Mouse (Mus musculus) intestine, embryonic 16.5 days (tissue): ENCODE measurements at regions not wholly inside any gene's neighbourhood (a gene's known extent, or its start where the extent isn't known, plus 50 kb on each side); places are given as distances from the start of the nearest gene placed in this dataset.

ENCODE experiments used
- ATAC-seq: fragments of 200-750 bp; cut with Nextera tagmentation; 2 replicates; pipeline ENCODE4 v1.8.0; 2017; ENCODE audit warnings: moderate TSS enrichment, moderate library complexity
- H3K27ac ChIP-seq: fragments of 300-500 bp; sonication (generic); 2 replicates; pipeline ENCODE4 v1.5.1; 2014; ENCODE audit warnings: mild to moderate bottlenecking, low read length
- H3K27me3 ChIP-seq: fragments of 300-500 bp; sonication (generic); replicated peaks from 2 replicates; pipeline ENCODE4 v1.6.1; 2014; ENCODE audit warnings: low read length, control low read depth, mixed read lengths; ENCODE audit not compliant: control insufficient read depth, insufficient read depth
- H3K36me3 ChIP-seq: fragments of 300-500 bp; sonication (generic); 2 replicates; pipeline ENCODE4 v1.6.1; 2014; ENCODE audit warnings: low read length, control low read depth; ENCODE audit not compliant: control insufficient read depth, insufficient read depth
- H3K4me1 ChIP-seq: fragments of 300-500 bp; sonication (generic); 2 replicates; pipeline ENCODE4 v1.6.1; 2014; ENCODE audit warnings: low read length, control low read depth, mixed read lengths; ENCODE audit not compliant: control insufficient read depth, insufficient read depth
- H3K4me2 ChIP-seq: fragments of 300-500 bp; sonication (generic); 2 replicates; pipeline ENCODE4 v1.6.1; 2014; ENCODE audit warnings: low read depth, low read length, control low read depth
- H3K4me3 ChIP-seq: fragments of 300-500 bp; sonication (generic); 2 replicates; pipeline ENCODE4 v1.5.1; 2014; ENCODE audit warnings: mild to moderate bottlenecking, low read length
- H3K9ac ChIP-seq: fragments of 300-500 bp; sonication (generic); 2 replicates; pipeline ENCODE4 v1.6.1; 2014; ENCODE audit warnings: low read depth, low read length
- H3K9me3 ChIP-seq: fragments of 300-500 bp; sonication (generic); 2 replicates; pipeline ENCODE4 v1.6.1; 2016; ENCODE audit warnings: low read length, control low read depth; ENCODE audit not compliant: control insufficient read depth
- WGBS: fragments of 180-500 bp; shearing (Covaris S2); extraction: QIAGEN DNeasy Blood & Tissue Kit; methylation state at CpG from one replicate; pipeline ENCODE4 v1.1.7; 2014; 5-methylcytosine and 5-hydroxymethylcytosine counted together

DNA sequence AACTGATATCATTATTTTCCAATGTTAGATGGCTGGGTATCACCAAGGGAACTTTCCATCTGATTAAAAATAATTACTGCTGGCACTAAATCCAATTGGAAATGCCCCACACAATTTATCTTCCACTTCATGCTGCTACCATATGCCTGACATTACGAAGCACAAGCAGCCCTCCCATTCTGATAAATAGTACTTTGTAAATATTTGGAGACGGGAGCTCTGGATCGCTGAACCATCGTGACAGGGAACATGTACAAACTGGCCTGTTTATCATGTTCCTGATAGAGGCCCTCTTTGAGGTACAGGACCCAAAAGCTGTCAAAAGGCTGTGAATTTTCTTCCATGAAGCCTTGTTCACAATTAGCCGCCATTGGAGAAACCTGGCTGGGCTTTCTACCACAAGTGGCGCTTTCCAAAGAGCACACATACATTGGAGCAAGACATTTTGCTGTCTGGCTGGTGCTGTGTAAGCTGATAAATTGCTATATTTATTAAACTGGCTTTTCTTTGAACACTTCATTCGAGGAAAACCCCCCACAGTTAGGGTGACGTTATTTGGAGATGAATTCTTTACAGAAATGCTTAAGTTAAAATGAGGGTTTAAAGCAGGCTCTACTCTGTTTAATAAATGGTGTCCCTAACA lies 96.5 kb upstream of the Peli2 start:
- H3K27me3 ChIP-seq = no peaks in the 10 kb centered on the region
- H3K9me3 ChIP-seq = no peaks in the 10 kb centered on the region
- no peak overlapping the region for H3K9ac ChIP-seq
- WGBS = 36% methylated on average over 8 of the region's 8 CpGs
- no peaks in the 10 kb centered on the region for H3K4me1 ChIP-seq
- no peaks in the 10 kb centered on the region for H3K36me3 ChIP-seq
- no peak overlapping the region; the same call in 1 of the 2 replicates for H3K27ac ChIP-seq
- no peak overlapping the region for H3K4me3 ChIP-seq
- no peak overlapping the region for H3K4me2 ChIP-seq
- peak; percentile 68; the same call in 1 of the 2 replicates for ATAC-seq

DNA sequence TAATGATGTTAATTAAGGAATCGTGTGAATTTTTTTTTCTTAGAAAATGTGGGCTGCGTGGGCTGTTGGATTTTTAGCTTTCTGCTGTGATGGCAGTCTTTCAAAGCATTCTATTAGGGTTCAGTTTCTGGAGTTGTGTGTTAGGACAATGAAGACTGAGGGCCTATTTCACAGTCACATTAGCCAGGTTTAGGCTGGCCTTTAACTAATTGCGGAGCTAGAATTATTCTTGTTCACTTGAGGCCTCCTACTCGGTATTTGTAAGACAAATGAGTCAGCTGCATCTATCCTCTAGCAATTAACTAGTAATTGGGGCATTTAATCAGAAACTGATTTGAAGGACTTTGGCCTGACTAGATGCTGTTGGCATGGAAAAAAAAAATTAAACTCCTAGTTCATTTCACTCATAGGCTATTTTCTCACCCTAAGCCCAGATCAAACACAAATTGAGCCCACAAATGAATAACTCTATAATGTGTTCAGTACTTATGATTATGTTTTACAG lies 81.3 kb upstream of the Peli2 start:
- no peaks in the 10 kb centered on the region for H3K36me3 ChIP-seq
- no peaks in the 10 kb centered on the region for H3K27me3 ChIP-seq
- H3K4me1 ChIP-seq = no peaks in the 10 kb centered on the region
- H3K27ac ChIP-seq = no peak overlapping the region
- ATAC-seq = no peak
- H3K4me3 ChIP-seq = no peak overlapping the region
- 80% methylated on average over 4 of the region's 4 CpGs for WGBS
- no peaks in the 10 kb centered on the region for H3K9me3 ChIP-seq
- no peak overlapping the region for H3K9ac ChIP-seq
- H3K4me2 ChIP-seq = no peak overlapping the region

DNA sequence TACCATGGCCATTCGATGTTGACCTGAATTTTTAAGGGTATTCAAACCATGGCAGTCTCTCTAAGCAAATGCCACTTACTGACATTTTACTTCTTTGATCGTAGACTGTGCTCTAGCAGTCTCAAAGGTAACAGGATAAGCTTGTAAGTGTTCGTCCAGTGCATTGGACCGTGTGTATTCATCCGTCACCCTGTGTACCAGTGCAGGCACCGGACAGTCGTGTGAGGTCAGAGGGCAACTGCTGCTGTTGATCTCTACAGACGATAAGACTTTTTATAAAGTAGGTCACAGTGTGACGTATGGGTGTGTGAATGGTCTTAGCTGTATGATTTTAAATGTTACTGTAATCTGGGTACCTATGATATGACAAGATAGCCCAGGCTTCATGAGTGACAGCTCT lies 74.5 kb upstream of the Peli2 start:
- Histone ChIP-seq H3K27me3 (no peaks in the 10 kb centered on the region), H3K9me3 (no peaks in the 10 kb centered on the region), H3K27ac (no peak overlapping the region), H3K4me2 (no peak overlapping the region), H3K9ac (no peak overlapping the region), H3K4me1 (no peaks in the 10 kb centered on the region), H3K36me3 (no peaks in the 10 kb centered on the region), H3K4me3 (no peak overlapping the region)
- 78% methylated on average over 9 of the region's 9 CpGs for WGBS
- no peak for ATAC-seq

- ATAC-seq = no peak
- Histone ChIP-seq H3K27ac (no peak overlapping the region), H3K4me2 (no peak overlapping the region), H3K36me3 (no peaks in the 10 kb centered on the region), H3K9me3 (no peaks in the 10 kb centered on the region), H3K9ac (no peak overlapping the region), H3K4me1 (no peaks in the 10 kb centered on the region), H3K27me3 (no peaks in the 10 kb centered on the region), H3K4me3 (no peak overlapping the region)
- 97% methylated on average over 1 of the region's 1 CpGs for WGBS
Measured at GRCm38 (mm10) chr14:48046831-48047230, 73.8 kb upstream of the Peli2 start.

GRCm38 (mm10) chr14:48049698-48050459 lies 70.7 kb upstream of the Peli2 start:
- H3K27ac ChIP-seq = no peak overlapping the region
- no peaks in the 10 kb centered on the region for H3K4me1 ChIP-seq
- H3K9ac ChIP-seq = no peak overlapping the region
- H3K4me3 ChIP-seq = no peak overlapping the region
- H3K4me2 ChIP-seq = no peak overlapping the region
- WGBS = 59% methylated on average over 5 of the region's 5 CpGs
- H3K9me3 ChIP-seq = no peaks in the 10 kb centered on the region
- H3K27me3 ChIP-seq = no peaks in the 10 kb centered on the region
- ATAC-seq = no peak
- H3K36me3 ChIP-seq = no peaks in the 10 kb centered on the region

- Histone ChIP-seq H3K9ac (no peak overlapping the region), H3K4me1 (no peaks in the 10 kb centered on the region), H3K27me3 (no peaks in the 10 kb centered on the region), H3K4me2 (no peak overlapping the region), H3K9me3 (no peaks in the 10 kb centered on the region), H3K36me3 (no peaks in the 10 kb centered on the region), H3K27ac (no peak overlapping the region), H3K4me3 (no peak overlapping the region)
- 63% methylated on average over 2 of the region's 2 CpGs for WGBS
- no peak; the same call in 1 of the 2 replicates for ATAC-seq
Measured at GRCm38 (mm10) chr14:48050460-48050760, 70.2 kb upstream of the Peli2 start.

- Histone ChIP-seq H3K9me3 (no peaks in the 10 kb centered on the region), H3K27me3 (no peaks in the 10 kb centered on the region), H3K4me1 (no peaks in the 10 kb centered on the region), H3K27ac (no peak overlapping the region), H3K4me2 (no peak overlapping the region), H3K4me3 (no peak overlapping the region), H3K36me3 (no peaks in the 10 kb centered on the region), H3K9ac (no peak overlapping the region)
- 59% methylated on average over 3 of the region's 3 CpGs for WGBS
- ATAC-seq = no peak
Measured at GRCm38 (mm10) chr14:48051971-48052370, 68.7 kb upstream of the Peli2 start.

DNA sequence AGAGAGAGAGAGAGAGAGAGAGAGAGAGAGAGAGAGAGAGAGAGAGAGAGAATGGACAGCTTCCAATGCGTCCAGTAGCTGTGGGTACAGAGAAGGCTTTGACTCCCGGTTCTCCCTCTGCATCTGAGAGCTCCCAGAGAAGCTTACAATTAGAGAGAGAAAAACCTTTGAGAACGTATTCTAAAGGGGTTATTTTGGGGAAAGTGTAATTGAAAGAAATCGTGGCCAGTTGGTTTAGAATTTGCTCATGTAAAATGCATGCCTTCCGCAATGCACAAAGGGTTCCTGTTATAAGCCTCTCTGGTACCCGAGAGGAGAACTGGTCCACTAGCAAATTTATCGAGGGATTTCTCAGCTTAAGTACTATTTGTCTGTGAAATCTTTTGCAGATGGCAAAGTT lies 68.2 kb upstream of the Peli2 start:
- WGBS = 81% methylated on average over 7 of the region's 7 CpGs
- H3K4me3 ChIP-seq = no peak overlapping the region

GRCm38 (mm10) chr14:48053151-48053550 lies 67.5 kb upstream of the Peli2 start:
- Histone ChIP-seq H3K9ac (no peak overlapping the region), H3K4me3 (no peak overlapping the region), H3K4me1 (no peaks in the 10 kb centered on the region), H3K27me3 (no peaks in the 10 kb centered on the region), H3K9me3 (no peaks in the 10 kb centered on the region), H3K27ac (no peak overlapping the region), H3K4me2 (no peak overlapping the region), H3K36me3 (no peaks in the 10 kb centered on the region)
- ATAC-seq = no peak
- 72% methylated on average over 4 of the region's 4 CpGs for WGBS

More for the DNA sequence above, 68.2 kb upstream of the Peli2 start:
- Histone ChIP-seq H3K27me3 (no peaks in the 10 kb centered on the region), H3K4me2 (no peak overlapping the region), H3K27ac (no peak overlapping the region), H3K9ac (no peak overlapping the region), H3K9me3 (no peaks in the 10 kb centered on the region), H3K4me1 (no peaks in the 10 kb centered on the region), H3K36me3 (no peaks in the 10 kb centered on the region)
- no peak for ATAC-seq
